Comparison of ENCODE assay signal across 26 mouse cellular contexts in the genomic region with DNA sequence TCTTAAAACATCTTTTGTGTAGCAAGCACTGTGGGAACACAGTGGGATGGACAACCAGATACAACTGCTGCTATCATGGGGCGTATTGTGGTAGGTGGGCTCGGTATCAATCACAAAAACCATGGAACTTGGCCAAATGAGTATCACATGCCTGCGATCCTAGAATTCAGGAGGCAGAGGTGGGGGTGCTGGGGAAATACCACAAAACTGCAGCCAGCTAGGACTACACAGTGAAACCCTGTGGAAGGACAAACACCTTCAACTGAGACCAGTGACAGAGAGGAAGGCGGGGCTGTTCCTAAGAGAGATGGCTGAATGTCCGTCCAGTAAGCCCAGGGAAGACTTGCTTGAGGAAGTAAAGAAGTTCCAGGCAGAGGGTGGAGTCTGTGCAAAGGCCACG.
"Had no signal": no experiment of that assay in that cellular context is flagged by ENCODE, and none has a peak within 500 bp of the region (broad histone marks: within the 10 kb centered on the region; RNA-seq: fewer than 3 reads in every experiment).

No protein-coding gene starts in this region.

- H3K27ac ChIP-seq: gastrocnemius, adult 2 months; heart, adult 2 months; heart, embryonic 13.5 days; heart, embryonic 15.5 days; hindbrain, embryonic 10.5 days; hindbrain, embryonic 12.5 days; hindbrain, embryonic 14.5 days; layer of hippocampus, adult 2 months; left cerebral cortex, adult 2 months; limb, embryonic 10.5 days; limb, embryonic 12.5 days; liver, embryonic 12.5 days; liver, embryonic 14.5 days had no signal

- H3K9me3 ChIP-seq: heart, embryonic 13.5 days; heart, embryonic 15.5 days; hindbrain, embryonic 10.5 days; hindbrain, embryonic 12.5 days; limb, embryonic 10.5 days; limb, embryonic 12.5 days; liver, embryonic 12.5 days had no signal

- H3K4me2 ChIP-seq: heart, embryonic 11.5 days; heart, embryonic 13.5 days; heart, embryonic 15.5 days; hindbrain, embryonic 12.5 days; hindbrain, embryonic 14.5 days; limb, embryonic 12.5 days; liver, embryonic 12.5 days had no signal

- H3K4me3 ChIP-seq: gastrocnemius, adult 2 months; heart, adult 2 months; heart, embryonic 13.5 days; heart, embryonic 15.5 days; hindbrain, embryonic 10.5 days; hindbrain, embryonic 12.5 days; layer of hippocampus, adult 2 months; left cerebral cortex, adult 2 months; limb, embryonic 10.5 days; limb, embryonic 12.5 days; liver, embryonic 12.5 days had no signal

- H3K9ac ChIP-seq: heart, embryonic 13.5 days; heart, embryonic 15.5 days; hindbrain, embryonic 12.5 days; hindbrain, embryonic 14.5 days; limb, embryonic 12.5 days; liver, embryonic 12.5 days; liver, embryonic 14.5 days had no signal

- H3K4me1 ChIP-seq: limb, embryonic 12.5 days had no signal

- DNase-seq: gastrocnemius, adult 2 months; gastrocnemius, postnatal 10 days; gastrocnemius, postnatal 25 days; heart, adult 2 months; heart, postnatal 4 days; kidney, adult 18-20 months; kidney, adult 8-10 months; kidney, postnatal 10 days; kidney, postnatal 25 days; kidney, postnatal 4 days; liver had no signal

- ATAC-seq: hindbrain, embryonic 16.5 days; inflammation-experienced regulatory T-cells, adult 6 months; intestine, embryonic 16.5 days; liver, embryonic 12.5 days had no signal

- H3K27me3 ChIP-seq: heart, embryonic 13.5 days; heart, embryonic 15.5 days; hindbrain, embryonic 12.5 days; limb, embryonic 12.5 days; liver, embryonic 12.5 days had no signal
